14 mouse cellular contexts compared by ENCODE assay signal in the genomic region with DNA sequence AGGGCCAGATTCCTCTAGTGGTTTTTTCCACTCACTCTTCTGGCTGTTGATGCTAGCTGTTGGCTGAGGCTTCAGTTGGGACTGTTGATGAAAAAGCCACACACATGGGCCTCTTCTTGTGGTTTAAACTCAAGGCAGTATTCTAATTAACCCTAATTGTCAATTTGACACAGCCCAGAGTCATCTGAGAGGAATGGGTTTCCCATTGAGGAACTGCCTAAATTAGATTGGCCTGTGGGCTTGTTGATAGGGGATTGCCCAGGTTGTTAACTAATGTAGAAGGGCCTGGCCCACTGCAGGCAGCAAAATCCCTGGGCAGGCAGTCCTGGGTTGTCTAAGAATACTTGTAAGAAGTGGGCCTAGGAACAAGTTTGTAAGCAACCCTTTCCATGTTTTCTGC. TPM values are rescaled to one million over a fixed set of nuclear protein-coding genes. Genes with fewer than 3 reads are reported as not detected.
DNase-seq lines count a peak whose midpoint lies in the region.
"Had no signal": no experiment of that assay in that cellular context is flagged by ENCODE, and none has a peak within 500 bp of the region (broad histone marks: within the 10 kb centered on the region; RNA-seq: fewer than 3 reads in every experiment).

No protein-coding gene starts in this region.

- peak; percentile 45 for DNase-seq in heart, adult 11 months
- no peak for DNase-seq in heart, postnatal 10 days
- peak; percentile 70 for DNase-seq in MN1 (ENCODE audit: low spot score)
- DNase-seq in embryo, embryonic 11 days, result no peak
- DNase-seq in gastrocnemius, postnatal 4 days (ENCODE audit: low spot score in 2 of 2), result no peak
- DNase-seq: adrenal gland, adult 8-10 months; adrenal gland, postnatal 14 days; adrenal gland, postnatal 36 days; cerebellum, adult 11-12 months; cerebellum, adult 2 months; cerebellum, adult 9-10 months; cerebellum, postnatal 10 days; cerebellum, postnatal 25 days; forebrain, postnatal 0 days had no signal

- intact Hi-C loops in heart, postnatal 10 days (cut with DNase I), result no loop called here

RNA-seq across cellular contexts. Expression of a gene that starts 2.1 kb away (rescaled TPM):
- 10 to 100 TPM; 46.6 to 53.5 TPM for total RNA-seq in heart, postnatal 10 days (2021)
- 10 to 100 TPM; 55.5 to 69.3 TPM for total RNA-seq in gastrocnemius, postnatal 4 days (2021)

Comparison
In these comparisons a context has a peak if more than half of its experiments do, and no peak if none do; other contexts are left out.
1. DNase-seq: peak in heart, adult 11 months (single experiment) and MN1 (single experiment); none in heart, postnatal 10 days (0 of 2), embryo, embryonic 11 days (single experiment) and gastrocnemius, postnatal 4 days (0 of 2).